Mouse (Mus musculus) embryo, embryonic 11.5 days (tissue): ENCODE results near the gene Sptb.

Experiments used
- DNase-seq: peaks from one replicate; pipeline ENCODE4 v3.0.0-alpha.2; 2012; ENCODE audit warnings: low read depth, low spot score

Sptb gene

GRCm38 (mm10) chr12:76545786-76546370, 164.5 kb downstream of the Sptb start:
- DNase-seq = no peak

- no peak for DNase-seq
Observed at GRCm38 (mm10) chr12:76541879-76542278, 168.5 kb downstream of the Sptb start.

DNA sequence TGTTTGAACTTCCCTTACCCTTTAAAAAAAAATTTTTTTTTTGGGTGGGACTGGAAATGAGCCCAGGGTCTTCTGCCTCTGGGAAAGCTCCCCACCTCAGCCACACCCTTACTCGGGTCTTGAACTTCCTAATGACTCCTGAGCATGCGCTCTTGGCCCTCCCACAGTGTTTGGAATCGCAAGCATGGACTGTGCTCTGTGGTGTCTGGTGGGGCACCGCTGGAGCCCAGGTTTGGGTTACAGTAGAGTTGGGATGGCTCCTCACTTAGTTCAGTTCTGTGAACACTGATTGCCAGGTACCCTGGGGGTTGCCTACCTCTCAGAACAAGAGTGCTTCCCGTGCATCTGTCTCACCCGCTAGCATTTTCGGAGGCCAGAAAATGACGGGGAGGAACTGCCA, 168.9 kb downstream of the Sptb start:
- no peak for DNase-seq

DNA sequence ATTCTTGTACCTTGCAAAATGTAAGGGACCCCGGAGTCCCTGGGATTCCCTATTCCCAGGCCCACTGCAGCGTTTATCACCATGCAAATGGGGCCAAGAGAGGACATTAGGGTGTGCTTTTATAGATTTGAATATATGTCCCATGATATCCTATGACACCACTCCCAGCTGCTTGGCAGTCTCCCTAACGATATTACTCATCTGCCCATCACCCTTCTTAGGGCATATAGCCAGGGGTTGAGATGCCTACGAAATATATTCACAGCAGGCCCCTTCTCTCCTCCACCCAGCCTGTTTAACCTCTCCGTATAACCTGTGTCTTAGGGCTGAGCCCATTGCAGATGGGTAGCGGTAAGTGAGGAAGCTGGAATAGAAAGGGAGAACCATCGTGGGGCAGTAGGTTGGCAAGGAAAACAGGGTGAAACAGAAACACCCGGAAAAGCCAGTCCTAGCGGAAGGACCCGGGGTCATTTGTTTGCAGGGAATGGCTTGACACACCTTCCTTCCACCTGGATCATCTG, 169.6 kb downstream of the Sptb start:
- no peak for DNase-seq

DNA sequence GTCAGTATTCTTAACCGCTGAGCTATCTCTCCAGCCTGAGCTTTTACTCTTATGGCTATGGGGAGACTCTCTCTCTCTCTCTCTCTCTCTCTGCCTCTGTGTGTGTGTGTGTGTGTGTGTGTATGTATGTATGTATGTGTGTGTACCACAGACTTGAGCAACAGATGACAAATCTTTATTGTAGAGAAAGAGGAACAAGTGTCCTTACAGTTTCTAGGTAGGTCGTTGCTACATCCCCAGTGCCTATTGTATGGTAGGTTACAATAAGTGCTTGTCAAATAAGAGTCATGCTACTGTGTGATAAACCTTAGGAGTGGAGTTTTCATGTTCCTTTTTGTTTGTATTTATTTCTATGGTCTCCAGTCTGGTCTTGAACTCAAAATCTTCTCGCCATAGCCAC, 170.2 kb downstream of the Sptb start:
- DNase-seq = no peak

GRCm38 (mm10) chr12:76537434-76537833, 172.9 kb downstream of the Sptb start:
- no peak for DNase-seq

DNA sequence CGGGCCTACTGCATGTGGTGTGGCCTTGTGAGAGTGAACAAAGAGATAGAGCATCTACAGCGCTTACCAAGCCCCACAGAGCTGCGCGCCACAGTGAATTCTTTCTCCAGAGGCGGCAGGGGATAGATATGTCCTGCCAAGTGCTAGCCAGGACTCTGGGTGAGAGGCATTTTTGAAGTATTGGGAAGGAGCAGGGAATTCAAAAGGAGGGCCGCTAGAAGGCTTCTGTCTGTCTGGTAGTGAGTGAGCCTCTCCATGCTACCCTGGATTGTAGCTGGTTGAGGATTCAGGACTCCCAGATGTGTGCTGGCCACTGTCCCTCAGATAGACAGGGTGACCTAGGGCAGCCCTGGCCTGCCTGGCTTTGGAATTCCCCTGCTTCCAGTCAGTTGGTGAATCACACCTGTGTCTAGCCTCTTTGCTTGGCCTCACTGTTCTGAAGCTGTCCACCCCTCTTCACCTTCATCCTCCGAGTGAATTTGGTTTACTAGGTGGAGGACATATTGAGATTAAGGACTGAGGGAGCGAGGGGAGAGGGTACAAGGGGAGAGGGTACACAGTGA, 173.7 kb downstream of the Sptb start:
- no peak for DNase-seq

- DNase-seq = no peak
Observed at GRCm38 (mm10) chr12:76535471-76535900, 174.9 kb downstream of the Sptb start.

GRCm38 (mm10) chr12:76534641-76535283, 175.6 kb downstream of the Sptb start:
- DNase-seq = no peak

DNA sequence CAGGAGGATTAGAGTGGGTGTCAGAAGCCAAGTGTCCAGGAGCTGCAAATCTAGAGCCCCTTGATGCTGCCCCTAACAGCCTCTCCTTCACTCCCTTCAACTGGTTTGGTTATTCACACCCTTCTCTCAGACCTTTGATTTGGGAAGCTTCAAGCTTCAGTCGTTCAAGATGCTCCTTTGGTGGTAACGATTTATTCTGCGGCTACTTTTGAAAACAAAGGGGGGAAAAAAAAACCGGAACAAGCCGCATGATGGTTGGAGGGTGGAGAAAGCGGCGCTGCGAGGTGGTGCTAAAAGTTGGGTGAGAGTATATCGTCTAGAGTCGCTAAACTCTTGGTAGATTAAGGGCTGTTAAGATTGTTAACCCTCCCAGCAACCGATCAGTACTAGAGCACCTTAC, 176.1 kb downstream of the Sptb start:
- DNase-seq = no peak

GRCm38 (mm10) chr12:76533377-76534222, 176.7 kb downstream of the Sptb start:
- no peak for DNase-seq

GRCm38 (mm10) chr12:76532926-76533376, 177.4 kb downstream of the Sptb start:
- no peak for DNase-seq

- no peak for DNase-seq
Observed at GRCm38 (mm10) chr12:76531986-76532925, 178.1 kb downstream of the Sptb start.

DNA sequence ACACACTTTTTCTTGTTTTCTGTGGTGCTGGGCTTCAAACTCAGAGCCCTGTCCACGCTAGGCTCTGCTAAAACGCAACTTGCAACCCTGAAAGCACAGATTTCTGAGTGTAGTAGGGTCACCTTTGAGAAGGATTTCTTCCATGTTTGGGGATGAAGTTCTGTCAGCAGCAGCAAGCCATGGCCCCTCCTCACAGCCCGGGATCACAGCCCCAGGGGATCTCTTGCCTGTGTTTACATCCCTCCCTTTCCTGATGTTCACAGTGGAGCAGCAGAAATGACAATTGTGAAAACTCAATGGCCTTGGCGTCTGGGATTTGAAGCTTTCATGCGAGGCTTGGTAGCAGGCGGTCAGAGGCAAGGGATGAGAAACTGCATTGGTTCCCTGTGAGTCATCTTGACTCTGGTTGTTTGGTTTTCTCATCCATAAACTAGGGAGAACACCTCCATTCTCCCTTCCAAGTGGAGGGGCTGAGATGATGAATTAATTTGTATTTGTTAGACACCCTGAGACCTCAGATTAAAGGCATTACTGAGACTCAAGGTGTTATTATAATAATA, 179.7 kb downstream of the Sptb start, which contains the start of gene Plekhg3:
TSS of gene Plekhg3 (plus strand) at position 312 of the 560 bp plus-strand sequence.
- DNase-seq = no peak
